Mouse (Mus musculus) ovary, postnatal 14 days (tissue): ENCODE results near the gene Fam102a.

Source experiments
- DNase-seq: peaks from one replicate; pipeline ENCODE4 v3.0.0; 2022; ENCODE audit warnings: low spot score

The Fam102a gene

GRCm38 (mm10) chr2:32514335-32514734, 20.8 kb upstream of the Fam102a start:
- no peak for DNase-seq

GRCm38 (mm10) chr2:32517233-32517867, 17.8 kb upstream of the Fam102a start:
- no peak for DNase-seq

GRCm38 (mm10) chr2:32520034-32520990, 14.8 kb upstream of the Fam102a start:
- DNase-seq, result no peak

- no peak for DNase-seq
Observed at GRCm38 (mm10) chr2:32524536-32525031, 10.5 kb upstream of the Fam102a start.

GRCm38 (mm10) chr2:32525816-32526215, 9.3 kb upstream of the Fam102a start:
- no peak for DNase-seq

- no peak for DNase-seq
Observed at GRCm38 (mm10) chr2:32527468-32527966, 7.6 kb upstream of the Fam102a start.

- DNase-seq, result no peak
Observed at GRCm38 (mm10) chr2:32528326-32528725, 6.8 kb upstream of the Fam102a start.

- no peak for DNase-seq
Observed at GRCm38 (mm10) chr2:32530479-32530878, 4.7 kb upstream of the Fam102a start.

GRCm38 (mm10) chr2:32533163-32533562, 2.0 kb upstream of the Fam102a start:
- no peak for DNase-seq

GRCm38 (mm10) chr2:32534061-32534732, 935 bp upstream of the Fam102a start:
- DNase-seq, result peak; percentile 30

- DNase-seq, result peak; percentile 51
Observed at GRCm38 (mm10) chr2:32535501-32535991, 414 bp downstream of the Fam102a start.

GRCm38 (mm10) chr2:32536086-32536633, 1.0 kb downstream of the Fam102a start:
- DNase-seq, result no peak

GRCm38 (mm10) chr2:32536634-32537359, 1.7 kb downstream of the Fam102a start:
- DNase-seq, result peak; percentile 35

- no peak for DNase-seq
Observed at GRCm38 (mm10) chr2:32537360-32537905, 2.3 kb downstream of the Fam102a start.

GRCm38 (mm10) chr2:32537941-32538340, 2.8 kb downstream of the Fam102a start:
- DNase-seq, result no peak

- no peak for DNase-seq
Observed at GRCm38 (mm10) chr2:32538461-32538860, 3.3 kb downstream of the Fam102a start.

GRCm38 (mm10) chr2:32539452-32539981, 4.4 kb downstream of the Fam102a start:
- no peak for DNase-seq

- DNase-seq, result no peak
Observed at GRCm38 (mm10) chr2:32541333-32541908, 6.3 kb downstream of the Fam102a start.

GRCm38 (mm10) chr2:32541986-32542573, 6.9 kb downstream of the Fam102a start:
- DNase-seq, result no peak

GRCm38 (mm10) chr2:32543031-32543449, 7.9 kb downstream of the Fam102a start:
- no peak for DNase-seq
